Mouse (Mus musculus) large intestine, adult 2 months (tissue): ENCODE results near the gene Pold3. TPM values are rescaled to one million over a fixed set of nuclear protein-coding genes. Genes with fewer than 3 reads are reported as not detected.

ENCODE experiments used
- DNase-seq: peaks from one replicate; pipeline ENCODE4 v3.0.0-alpha.2; 2012; ENCODE audit warnings: low read depth, low spot score
- WGBS: fragments of 180-500 bp; shearing (Covaris S2); methylation state at CpG from one replicate; pipeline ENCODE4 v1.1.7; 2018; 5-methylcytosine and 5-hydroxymethylcytosine counted together
- polyA plus RNA-seq: library from polyadenylated mRNA; depleted of rRNA; stranded (reverse); fragments of >200 nt; gene quantifications from 2 replicates; pipeline ENCODE4 v1.2.3, GENCODE M21; 2012; rRNA removed

Gene Pold3
- polyA plus RNA-seq, result 8.4 and 10.2 TPM in 2 replicates

DNA sequence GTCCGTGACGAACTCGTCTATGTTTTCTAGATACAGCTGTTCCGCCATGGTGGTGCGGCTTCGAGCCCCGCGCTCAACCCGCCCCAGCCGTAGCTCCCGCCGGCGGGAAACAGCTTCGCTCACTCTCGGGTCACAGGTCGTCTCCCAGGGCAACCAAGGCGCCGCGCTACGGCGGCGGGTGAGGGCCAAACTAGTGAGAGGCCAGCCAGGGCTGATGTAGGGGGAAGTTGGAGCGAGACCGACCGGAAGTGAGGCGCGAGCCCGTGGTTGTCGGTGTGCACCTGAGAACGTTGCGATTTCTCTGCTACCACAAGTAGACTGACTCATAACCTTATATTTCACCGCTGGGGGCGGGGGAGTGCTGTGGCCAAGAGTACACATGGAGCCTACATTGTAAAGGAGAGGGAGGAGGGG lies at the start of gene Pold3:
TSS of gene Pold3 (minus strand) at position 190 of the 414 bp plus-strand sequence.
- peak; percentile 96 for DNase-seq
- WGBS, result under 1% methylated on average over 33 of the region's 33 CpGs

DNA sequence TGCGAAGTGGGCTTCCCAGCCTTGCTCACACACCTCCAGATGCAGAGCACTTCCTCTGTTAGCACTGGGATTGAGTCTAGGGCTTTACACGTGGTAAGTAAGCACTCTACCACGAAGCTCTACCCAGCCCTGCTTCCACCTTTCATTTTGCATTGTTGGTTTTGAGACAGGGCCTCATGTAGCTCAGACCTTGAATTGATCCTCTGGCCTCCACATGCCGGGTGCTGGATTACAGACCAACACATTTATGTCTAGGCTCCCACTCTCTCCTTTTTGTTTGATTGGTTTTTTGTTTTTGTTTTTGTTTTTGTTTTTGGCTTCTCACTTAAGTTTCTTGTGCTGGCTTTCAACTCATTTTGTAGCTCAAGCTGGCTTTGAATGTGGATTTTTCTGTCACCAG lies 49.4 kb upstream of the Pold3 start:
- 66% methylated on average over 4 of the region's 4 CpGs for WGBS
- no peak for DNase-seq

DNA sequence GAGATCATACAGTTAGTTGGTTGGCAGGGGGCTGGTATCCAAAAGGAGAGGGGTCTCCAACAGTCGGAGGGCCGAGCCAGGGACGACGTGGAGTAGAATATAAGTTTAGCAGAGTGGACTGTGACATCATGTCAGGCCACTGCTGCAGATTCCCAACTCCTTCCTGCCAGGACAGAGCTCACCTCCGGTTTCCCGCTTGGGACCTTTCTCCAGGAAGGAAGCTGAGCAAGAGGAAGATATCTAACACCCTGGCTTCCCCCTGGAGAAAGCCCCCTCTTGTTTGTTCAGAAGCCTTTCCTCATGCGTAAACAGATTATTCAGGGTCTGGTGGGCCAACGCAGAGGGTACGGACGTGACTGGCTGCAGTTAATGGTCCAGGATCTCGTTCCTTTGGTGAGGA lies 47.3 kb upstream of the Pold3 start:
- DNase-seq, result no peak
- WGBS, result 84% methylated on average over 11 of the region's 11 CpGs

DNA sequence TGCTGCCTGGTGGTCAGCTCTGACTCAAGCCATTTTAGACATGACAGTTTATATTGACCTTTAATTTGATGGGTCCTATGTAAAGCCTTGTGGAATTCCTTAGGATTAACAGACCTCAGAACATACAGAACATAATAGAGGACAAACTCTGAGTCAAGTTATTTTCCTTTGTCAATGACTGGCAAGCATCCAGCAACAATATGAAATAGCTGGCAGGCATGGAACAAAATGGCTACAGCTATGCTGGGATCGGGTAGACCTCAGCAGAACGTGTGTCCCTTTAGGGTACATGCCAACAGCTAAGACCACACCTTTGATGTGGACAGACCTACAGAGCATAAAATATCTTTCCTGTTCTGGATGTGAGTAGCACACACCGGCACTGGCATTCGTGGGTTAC lies 42.1 kb upstream of the Pold3 start:
- no peak for DNase-seq
- 34% methylated on average over 4 of the region's 4 CpGs for WGBS

DNA sequence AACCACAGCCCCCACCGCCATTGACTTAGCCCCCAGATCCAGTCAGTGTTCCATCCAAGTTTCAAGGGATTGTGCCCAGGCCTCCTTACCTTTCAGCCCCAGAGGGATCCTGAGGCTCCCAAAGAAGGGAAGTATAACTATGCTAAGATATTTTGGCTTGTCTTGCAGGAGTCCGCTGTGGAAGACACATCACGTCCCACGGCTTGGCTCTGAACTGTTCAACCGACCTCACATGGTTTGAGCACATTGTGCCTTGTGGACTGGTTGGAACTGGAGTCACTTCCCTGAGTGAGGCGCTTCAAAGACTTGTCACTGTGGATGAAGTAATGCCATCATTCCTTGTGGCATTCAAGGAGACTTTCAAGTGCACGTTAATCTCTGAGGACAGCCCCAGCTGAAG lies 38.6 kb upstream of the Pold3 start:
- WGBS, result 27% methylated on average over 7 of the region's 7 CpGs
- DNase-seq, result no peak

DNA sequence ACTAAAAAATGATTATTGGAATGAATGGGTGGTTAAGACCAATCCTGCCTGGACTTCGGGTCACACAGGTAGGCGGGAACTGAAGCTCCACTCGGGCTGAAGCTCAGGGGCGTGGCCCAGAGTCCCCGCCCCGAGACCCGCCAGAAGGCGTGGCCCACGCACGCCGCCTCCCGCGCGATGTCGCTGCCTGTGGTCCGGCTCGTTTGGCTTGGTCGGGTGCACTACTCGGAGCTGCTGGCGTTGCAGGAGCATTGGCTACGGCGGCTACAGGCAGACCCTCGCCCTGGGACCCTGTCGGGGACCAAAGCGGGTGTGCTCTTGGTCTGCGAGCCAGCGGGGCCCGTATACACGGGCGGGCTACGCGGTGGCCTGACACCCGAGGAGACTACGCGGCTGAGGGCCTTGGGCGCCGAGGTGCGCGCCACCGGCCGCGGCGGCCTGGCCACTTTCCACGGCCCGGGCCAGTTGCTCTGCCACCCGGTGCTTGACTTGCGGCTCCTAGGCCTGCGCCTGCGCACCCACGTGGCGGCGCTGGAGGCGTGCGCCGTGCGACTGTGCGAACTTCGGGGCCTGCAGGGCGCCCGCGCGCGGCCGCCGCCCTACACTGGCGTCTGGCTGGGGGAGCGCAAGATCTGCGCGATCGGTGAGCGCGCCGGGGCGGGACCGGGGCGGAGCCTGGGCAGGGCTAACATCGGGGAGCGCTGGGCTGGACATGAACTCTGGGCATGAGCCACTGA lies 37.9 kb upstream of the Pold3 start, which contains the start of gene Lipt2:
TSS of gene Lipt2 (plus strand) at position 173 of the 737 bp plus-strand sequence.
- no peak for DNase-seq
- under 1% methylated on average over 78 of the region's 78 CpGs for WGBS

DNA sequence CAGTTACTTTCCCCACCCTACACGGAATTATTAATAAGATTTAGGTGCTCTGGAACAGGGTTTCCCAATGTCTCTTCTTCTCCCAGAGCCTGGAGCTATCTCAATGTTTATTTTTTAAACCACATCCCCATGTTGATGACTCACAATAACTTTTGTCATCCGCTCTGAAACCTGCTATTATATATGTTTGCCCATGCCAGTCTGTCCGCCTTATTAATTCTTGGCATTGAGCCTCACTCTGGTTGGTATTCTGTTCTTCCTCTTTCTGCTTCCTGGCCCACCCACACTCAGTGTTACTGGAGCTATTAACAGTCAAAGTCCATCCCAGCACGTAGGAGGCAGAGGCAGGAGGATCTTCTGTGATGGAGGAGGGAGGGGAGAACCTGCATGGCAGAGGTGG lies 36.3 kb upstream of the Pold3 start:
- DNase-seq, result no peak
- 30% methylated on average over 4 of the region's 4 CpGs for WGBS

DNA sequence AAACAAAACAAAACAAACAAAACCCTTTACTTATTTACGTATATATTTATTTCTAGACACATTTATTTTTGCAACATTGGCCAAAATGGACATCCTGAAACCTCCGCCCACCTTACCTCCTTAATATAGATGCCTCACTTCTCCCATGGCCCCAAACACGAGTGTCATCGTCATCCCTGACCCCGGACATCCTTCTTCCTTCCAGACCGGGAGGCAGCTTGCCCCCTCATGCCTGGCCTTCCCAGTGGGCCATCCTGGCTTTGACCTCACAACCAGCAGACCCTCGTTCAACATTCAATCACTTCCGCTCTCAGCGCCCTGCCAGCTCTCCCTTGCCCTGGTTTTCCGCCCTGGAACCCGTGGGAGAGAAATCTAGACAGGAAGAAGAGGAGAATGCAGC lies 29.3 kb upstream of the Pold3 start:
- 87% methylated on average over 11 of the region's 11 CpGs for WGBS
- no peak for DNase-seq

DNA sequence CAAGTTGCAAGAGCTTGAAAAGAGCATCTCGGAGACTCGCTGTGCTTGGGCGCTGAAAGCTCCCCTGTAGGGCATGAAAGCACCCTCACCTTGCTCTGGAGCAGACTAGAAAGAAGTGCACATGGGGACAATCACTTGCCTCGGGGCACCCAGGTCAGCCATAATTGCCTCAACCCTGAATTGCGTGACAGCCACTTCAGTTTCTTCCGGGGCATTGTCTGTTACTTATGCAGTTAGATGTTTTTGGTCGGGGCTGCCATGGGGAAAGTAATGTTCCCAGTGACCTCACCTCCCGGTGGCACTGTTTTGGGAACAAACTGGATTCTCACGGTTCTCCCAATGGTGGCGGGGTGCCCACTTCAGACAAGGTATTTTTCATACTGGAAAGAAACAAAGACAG lies 28.7 kb upstream of the Pold3 start:
- WGBS, result 49% methylated on average over 10 of the region's 10 CpGs
- DNase-seq, result no peak

DNA sequence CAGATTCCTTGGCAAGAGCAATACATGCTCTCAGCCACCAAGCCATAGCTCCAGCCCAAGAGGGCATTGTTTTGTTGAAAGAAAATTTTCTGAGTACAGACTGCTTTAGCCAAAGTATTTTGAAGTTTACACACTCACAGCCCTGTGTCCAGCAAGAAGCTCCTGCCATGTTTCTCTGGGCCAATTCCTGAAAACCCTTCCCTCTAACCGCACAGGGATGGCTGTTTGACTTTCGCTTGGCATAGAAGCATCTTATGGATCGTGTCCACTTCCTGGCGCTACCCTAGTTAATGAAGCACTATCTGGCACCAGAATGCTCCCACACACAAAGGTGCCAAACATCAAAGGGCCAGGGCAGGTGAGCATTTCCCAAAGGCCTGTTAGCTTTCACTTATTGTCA lies 27.2 kb upstream of the Pold3 start:
- no peak for DNase-seq

DNA sequence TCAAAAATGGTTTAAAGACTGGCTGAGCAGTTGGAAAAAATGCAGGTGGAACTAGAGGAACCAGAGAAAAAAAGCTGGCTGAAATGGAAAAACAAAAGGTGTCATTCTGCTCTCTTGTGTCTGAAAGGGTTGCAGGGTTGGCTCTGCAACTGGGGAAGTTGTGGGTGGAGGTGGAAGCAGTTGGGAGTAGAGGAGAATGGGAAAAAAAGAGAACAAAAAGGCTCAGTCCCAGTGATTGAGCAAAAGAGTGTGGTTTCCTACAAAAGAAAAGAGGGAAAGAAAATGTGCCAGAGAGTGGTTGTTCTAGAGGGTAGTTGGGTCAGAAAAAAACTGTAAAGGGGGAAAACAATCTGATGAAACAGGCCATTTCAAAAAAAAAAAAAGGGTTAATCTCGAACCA lies 19.2 kb upstream of the Pold3 start:
- 74% methylated on average over 1 of the region's 1 CpGs for WGBS
- DNase-seq, result no peak

More for the DNA sequence above, 27.2 kb upstream of the Pold3 start:
- 37% methylated on average over 4 of the region's 4 CpGs for WGBS

DNA sequence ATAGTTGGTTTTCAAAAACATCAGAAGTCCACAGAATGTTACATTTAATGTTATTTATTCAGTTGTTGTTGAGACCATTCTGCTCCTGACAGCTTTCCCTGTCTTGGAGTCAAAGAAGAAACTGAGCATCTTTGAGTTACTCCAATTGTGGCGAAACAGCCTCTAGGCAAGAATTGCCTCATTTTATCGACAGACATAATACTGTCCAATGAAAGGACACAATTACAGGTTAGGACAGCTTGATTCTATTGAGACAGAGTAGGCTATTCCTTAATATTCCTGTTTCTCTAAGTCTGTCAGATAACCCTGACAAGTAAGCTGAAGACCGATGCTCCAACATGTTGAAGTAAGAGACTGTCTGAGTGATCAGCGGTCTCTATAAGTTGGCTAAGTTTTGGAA lies 16.7 kb upstream of the Pold3 start:
- WGBS, result 95% methylated on average over 4 of the region's 4 CpGs
- DNase-seq, result no peak

DNA sequence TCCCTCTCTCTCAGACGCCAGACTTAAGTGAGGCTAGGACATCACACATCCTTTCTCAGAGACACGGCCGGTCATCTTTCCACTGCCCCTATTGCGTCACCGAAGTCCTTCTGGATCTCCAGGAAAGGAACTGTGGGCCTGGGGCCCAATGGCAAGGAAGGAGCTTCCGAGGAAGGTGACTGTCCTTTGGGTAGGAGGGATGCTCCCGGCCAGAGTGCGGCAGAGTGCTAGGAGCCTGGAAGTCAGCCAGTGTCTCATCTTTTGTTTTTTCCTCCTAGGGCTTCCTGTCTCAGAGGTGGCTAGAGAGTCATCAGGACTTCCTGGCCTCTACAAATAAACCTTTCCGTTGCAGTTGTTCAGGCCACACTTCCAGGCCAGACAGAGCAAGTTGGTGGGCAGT lies 15.7 kb upstream of the Pold3 start:
- DNase-seq, result no peak
- 66% methylated on average over 9 of the region's 9 CpGs for WGBS

DNA sequence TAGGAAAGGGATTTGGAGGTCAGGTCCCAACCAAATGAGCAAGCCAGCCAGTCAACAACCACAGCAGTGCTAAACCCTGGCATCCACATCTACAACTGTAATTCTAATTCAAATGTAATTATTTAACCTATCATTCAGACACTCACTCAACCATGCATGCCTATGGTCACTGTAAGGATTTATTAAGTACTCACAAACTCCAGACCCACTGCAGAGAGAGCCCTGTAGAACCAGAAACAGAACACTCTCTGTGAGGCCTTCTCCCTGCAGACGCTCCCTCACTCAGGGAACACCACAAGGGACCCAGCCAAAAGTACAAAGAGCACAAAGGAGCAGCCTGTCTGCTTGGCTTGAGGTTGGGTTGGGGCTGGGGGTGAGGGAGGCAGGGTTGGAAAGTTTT lies 11.0 kb upstream of the Pold3 start:
- 38% methylated on average over 1 of the region's 1 CpGs for WGBS
- no peak for DNase-seq

DNA sequence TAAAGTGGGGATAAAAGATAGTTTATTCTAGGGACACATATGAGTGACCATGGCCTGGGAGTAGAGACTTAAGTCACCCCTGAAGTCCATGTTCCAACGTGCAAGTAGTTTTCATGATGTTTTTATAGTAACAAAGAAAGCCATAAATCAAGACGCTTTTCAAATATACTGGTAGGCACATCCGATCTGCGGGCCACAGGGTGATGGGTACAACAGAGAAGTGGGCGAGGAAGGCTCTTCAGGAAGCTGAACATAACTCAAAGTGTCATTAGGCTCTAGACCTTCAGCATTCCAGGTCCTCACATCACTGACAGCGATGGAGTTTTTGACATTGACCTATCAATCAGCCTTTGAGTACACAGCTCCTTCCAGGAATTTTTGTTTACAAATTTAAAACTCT lies 9.2 kb upstream of the Pold3 start:
- WGBS, result 36% methylated on average over 6 of the region's 6 CpGs

DNA sequence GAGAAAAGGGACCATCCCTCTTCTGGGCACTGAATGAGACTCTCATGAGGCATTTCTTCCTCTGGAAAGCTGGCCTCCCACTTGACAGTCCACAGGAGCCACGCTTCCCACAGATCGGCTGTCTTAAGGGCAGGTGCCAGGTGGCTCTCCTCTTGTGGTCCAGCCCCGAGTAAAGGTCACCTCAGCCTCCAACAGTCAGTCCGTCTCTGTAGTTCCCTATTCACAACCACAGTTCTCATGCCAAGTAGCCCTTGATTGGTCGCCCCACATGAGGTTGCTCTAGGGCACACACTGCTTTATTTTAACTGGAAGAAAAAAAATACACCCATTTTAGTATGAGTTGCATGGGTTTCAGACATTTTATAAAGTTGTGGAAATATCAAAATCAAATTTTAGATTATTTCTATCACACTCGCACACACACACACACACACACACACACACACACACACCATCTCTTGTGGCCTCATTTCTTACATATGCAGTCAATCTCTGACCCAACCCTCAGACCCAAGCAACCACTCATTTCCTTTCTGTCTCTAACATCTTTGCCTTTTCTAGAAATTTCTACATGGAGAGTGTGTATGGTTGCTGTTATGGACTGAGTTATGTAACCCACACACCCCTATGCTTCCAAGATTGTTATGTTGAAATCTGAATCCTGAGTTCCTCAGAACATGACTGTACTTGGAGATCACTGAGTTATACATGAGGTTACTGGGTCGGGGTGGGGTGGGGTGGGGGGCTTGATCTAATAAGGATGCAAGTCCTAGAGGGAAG lies 7.1 kb upstream of the Pold3 start:
- no peak for DNase-seq
- 41% methylated on average over 7 of the region's 7 CpGs for WGBS

More for the DNA sequence above, 9.2 kb upstream of the Pold3 start:
- DNase-seq, result no peak

DNA sequence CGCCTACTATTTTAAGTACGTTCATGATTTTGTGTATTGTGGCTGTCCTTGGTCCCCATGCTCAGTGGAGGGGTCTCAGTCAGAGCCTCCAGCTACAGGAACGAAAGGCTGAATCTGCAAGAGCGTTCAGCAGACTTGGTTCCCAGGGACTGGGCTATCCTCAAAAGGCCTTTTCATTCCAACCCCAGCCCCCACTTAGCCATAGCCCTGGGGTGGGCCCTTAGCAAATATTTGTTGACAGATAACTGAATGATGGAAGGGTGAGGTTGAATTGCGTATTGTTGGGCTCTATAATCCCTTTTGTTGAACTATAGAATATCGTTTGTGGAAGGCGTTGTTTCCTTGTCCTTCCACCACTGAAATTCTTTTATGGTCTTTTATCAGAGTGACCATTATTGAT lies 5.1 kb upstream of the Pold3 start:
- WGBS, result 40% methylated on average over 7 of the region's 7 CpGs
- DNase-seq, result no peak

DNA sequence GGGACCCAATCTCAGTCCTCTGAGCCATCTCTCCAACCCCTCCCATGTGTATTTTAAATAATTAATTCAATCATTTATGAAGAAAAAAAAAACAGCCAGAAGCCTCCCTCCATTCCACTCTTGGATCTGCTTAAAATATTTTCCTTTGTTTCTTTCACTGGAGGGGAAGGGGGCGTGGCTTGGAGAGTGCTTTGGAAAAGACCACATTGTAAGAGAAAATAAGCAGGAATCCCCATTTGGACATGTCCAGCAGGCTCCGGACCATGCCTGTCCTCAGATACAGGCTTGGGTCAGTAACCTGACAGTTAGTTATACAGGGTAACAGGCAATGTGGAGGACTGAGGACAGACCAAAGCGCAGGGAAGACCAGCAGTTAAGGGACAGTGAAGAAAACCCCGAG lies 3.8 kb upstream of the Pold3 start:
- no peak for DNase-seq
- WGBS, result 43% methylated on average over 4 of the region's 4 CpGs

DNA sequence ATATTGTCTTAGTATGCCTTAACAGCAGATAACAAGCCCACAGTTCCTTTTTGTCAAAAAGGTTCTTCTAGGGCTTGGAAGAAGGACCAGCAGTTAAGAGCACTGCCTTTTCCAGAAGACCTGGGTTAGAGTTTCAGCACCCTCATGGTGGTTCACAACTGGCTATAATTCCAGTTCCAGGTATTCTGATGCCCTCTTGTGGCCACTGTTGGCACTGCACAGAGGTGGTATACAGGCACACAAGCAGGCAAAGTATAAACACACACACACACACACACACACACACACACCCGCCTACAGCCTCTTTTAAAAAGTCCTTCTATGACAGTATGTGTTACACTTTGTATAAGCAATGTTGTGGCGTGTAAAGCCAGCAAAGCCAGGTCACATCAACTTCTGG lies 2.8 kb upstream of the Pold3 start:
- WGBS, result 72% methylated on average over 2 of the region's 2 CpGs
- DNase-seq, result no peak

DNA sequence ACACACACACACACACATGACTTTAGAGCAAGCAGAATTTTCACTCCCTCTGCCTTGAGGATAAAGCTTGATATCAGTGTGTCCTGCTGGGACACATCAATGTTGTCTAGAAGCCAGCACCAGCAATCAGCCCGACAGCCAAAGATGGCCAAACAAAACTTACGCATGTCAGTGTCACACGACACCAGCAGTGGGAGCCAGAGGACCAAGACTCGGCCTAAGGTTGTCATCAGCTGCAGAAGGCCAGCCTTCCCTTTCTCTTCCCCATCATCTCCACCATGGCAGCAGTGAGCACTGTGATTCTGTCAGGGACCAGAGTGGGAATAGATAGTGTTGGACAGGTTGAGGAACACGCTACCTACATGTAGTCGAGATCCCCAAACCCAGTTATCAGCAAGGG lies 2.1 kb upstream of the Pold3 start:
- 33% methylated on average over 6 of the region's 6 CpGs for WGBS
- DNase-seq, result no peak

DNA sequence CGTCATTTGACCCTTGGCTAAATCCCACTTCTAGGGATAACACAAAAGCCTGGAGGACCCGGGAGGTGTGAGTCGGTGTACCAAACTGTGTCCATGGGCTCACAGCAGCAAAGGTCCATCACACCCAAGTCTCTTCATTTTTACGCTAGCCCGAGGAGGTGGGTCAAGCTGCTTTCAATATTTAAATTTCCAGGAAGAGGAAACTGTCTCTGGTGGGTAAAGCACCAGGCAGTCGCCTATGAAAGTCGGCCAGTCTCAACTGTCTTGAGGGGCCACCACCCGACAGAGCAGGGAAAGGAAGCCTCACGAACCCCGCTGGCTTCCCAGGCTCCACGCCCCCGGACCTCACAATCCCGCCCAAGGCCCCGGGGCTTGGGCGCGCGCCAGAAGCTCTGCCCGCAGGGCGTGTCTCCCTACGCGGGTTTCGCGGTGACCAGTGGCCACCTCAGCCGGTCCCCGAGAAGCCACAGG lies 539 bp downstream of the Pold3 start:
- no peak for DNase-seq

More for the DNA sequence above, 539 bp downstream of the Pold3 start:
- under 1% methylated on average over 25 of the region's 25 CpGs for WGBS
